Mouse (Mus musculus) testis, postnatal 10 days (tissue): Measurements from ENCODE around the gene Dnah3.
A peak's percentile ranks its signal among the peaks of the same experiment; 100 is the strongest.

Experiments used
- DNase-seq: peaks from one replicate; pipeline ENCODE4 v3.0.0; 2021; ENCODE audit warnings: low spot score

The Dnah3 gene

DNA sequence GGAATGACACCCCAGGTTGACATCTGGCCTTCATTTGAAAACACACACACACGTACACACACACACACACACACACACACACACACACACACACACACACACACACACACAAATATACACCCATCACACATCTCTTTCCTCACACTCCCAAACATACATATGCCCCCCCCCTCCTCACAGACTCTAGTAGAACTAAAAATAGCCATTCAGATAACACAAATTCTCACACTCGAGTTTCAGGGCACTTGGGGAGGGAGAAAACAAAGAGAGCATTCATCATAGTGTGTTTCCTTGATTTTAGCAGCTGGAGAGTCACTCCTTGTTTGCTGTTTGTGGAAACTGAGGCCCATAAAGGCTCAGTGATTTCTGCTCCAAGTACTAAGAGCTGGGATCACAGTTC, 41.1 kb downstream of the Dnah3 start:
- no peak for DNase-seq

DNA sequence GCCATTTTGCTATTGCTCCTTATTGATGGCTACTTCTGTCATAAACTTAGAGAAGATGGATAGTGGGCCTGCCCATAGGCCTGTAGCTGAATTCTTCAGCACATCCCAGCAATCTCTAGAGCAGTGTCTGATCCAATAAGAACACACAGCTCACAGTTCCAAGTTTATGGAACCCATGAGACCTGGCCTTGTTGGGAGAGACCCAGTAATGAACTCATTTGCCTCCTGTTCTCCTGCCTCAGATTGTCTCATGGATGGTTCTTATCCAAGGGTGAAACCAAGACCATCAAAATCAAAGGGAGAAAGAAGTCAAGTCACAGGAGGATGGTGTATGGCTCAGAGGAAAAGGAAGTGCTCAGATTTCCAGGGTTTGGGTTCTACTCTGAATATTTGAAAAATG, 44.6 kb downstream of the Dnah3 start:
- no peak for DNase-seq

DNA sequence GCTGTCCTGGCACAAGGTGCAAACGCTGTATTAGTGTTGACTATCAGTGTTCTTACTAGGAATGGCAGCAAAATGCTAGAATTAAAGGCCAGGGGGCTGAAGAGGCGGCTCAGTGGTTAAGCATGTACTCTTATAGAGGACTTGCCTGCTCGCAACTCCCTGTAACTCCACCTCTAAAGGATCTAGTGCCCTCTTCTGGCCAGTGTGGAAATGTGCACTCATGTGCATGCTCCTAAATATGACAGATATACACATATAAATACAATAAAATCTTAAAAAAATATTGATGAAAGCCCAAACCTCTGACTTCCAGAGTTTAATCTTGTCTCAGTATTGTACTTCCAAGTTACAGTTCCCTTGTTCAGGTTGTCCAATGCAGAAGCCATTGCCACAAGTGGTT, 51.1 kb downstream of the Dnah3 start:
- DNase-seq, result no peak

DNA sequence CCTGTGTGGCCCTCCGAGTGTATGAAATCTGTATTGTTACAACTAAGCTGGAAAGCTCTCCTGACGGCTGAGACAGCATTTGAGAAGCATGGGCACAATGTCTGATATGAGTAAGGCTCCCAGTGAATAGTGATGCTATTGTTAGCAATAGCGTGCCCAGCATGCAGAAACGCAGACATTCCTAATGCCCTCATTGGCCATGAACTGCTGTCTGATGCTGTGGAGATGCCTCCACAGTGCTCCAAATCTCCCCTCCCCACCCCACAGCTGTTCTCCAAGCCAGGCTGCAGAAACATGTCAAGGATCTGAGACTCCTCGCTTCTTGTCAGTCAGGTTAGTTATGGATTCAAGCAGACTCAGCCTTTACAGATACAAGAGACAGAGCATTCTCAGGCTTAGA, 58.7 kb downstream of the Dnah3 start:
- DNase-seq, result no peak

DNA sequence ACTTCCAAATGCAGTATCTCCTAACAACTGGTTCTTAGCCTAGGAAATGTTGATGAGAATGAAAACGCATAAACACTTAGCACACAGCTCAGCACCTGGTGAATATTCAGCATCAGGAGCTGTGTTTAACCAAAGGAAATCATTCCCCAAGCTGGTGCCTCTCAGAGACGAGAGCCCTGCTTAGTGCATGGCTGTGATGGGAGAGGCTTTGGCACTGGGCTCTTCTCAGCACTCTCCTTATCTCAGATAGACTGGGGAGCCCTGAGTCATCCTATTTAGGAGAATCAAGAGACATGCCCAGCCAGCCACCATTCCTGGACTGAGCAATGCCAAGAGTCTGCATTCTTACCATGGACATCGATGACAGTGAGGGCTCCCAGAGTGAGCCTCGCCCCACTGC, 60.1 kb downstream of the Dnah3 start:
- DNase-seq, result no peak

DNA sequence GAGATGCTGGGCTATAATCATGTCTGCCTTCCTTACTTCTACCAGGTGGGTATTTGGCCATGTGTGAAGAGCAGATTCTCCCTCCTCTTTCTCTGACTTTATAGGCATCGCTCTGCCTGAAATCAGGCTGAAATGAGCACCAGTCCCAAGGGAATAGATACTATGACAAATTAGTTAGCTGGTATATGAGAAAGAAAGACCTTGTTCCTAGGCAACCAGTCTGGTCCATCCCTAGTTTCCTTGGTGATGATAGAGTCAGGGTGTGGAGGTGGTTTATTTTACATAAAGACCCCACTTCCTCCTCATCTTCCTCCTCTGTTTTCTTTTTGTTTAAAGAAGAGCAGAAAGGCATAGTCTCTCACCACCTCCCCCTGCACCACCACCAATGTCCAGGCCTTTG, 60.5 kb downstream of the Dnah3 start:
- DNase-seq, result no peak

DNA sequence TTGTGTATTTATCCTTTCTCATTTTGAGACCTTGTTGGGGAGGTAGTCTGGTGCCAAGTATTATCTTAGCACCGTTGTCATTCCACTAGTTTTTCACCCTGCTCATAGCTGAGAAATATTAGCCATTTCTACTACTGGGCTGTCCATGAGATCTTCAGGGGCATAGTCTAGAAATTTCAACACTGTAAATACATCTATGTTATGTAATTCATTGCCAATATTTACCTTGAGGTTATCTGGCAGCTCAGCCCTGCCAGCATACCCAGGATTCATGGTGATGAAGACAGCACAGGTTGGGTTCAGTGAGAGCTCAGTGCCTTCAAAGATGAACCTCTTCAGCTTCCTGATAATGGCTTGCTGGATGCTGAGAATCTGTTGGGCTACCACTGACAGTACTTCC, 66.4 kb downstream of the Dnah3 start:
- DNase-seq, result no peak

DNA sequence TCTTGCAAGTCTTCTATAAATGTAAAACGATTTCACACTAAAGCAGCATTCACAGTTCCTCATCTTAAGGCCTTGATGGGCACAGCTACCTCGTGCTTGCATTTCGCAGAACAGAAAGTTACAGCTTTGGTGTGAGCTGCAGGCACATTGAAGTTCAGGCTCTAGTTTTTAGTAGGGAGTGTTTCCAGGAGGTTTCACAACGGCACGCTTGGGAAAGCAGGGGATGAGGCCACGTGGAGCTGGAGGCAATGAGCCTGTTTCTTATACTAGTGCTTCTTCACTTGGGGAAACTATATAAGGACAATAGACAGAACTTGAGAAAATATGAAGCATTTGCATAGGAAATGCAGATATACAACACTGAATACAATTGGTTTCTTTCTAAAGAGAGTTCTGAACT, 98.0 kb downstream of the Dnah3 start:
- no peak for DNase-seq

DNA sequence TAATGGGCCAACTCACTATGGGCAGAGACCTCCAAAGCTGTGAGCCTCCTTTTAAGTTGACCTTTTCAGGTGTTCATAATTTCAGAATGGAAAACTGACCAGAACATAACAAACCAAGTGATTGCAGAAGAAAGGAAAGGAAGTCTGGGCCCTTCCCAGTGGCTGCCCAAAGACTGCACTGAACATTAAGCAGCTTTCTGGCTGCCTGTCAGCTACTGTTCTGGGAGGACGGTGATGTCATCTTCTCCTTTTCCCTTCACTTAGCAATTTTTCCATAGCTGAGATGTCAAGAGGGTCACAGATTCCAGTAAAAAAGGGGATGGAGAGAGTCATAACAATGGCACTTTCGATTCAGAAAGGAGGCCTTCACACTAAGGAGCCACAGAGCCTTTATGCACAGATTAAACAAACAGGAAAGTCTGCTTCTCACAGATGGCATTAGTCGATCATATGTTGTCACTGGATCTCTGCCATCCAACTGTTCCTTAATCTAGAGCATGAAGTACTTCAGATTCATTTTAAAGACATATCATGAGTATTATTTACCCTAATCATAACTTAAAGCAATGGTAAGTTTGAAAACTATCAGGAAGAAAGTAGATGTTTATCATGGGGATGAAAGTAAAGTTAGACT, 109.7 kb downstream of the Dnah3 start:
- DNase-seq, result no peak

DNA sequence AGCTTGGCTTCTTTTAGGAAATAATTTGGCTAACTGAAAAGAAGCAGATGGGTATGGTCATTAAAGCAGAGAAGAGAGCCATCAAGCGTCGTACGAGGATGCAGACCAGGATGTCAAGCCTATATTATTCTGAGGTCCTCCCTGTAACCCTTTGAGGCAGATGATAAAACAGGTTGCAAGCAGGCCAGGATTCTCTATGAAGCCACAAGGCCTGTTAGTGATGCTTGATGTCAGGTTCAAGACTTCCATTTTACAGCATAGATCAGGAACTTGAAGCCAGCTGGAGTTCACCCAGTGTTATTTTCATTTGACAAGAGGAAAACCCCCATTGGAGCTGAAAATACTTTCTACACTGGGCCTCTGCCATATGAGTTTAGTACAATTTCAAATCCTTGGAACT, 114.9 kb downstream of the Dnah3 start:
- DNase-seq, result no peak

DNA sequence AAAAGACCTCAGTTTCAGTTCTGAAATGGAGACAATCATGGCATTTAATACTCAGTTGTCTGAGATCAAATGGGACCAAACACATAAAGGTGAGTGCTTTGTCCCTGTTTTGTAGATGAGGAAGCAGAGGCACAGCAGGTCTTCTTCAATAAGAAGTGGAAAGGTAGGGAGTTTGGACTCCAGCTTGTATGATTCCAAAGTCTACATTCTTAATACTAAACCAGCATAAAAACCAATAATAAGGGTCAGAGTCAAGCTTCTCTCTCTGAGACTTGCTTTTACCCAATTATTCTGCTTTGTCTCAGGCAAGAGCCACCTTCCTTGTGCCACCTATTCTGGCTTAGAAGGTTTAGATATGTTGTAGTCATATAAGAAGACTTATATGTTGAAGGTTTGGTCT, 116.5 kb downstream of the Dnah3 start:
- no peak for DNase-seq

DNA sequence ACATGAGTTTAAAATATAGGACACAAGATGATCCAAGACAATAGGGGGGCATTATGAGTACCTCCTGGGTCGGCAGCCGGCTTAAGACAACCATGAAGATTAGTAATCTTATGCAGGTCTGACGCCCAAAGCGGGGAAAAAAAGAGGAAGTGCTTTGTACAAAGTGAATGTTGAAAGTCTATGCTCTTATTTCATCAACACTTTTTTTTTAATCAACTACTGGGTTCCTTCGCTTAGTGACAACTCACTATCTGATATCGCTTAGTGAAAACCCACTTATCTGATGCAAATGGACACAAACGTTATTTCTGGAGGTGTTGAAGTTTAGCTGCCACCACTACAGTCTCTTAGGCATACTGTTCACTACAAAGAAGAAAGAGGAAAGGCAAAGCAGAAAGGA, 117.5 kb downstream of the Dnah3 start:
- DNase-seq, result no peak

DNA sequence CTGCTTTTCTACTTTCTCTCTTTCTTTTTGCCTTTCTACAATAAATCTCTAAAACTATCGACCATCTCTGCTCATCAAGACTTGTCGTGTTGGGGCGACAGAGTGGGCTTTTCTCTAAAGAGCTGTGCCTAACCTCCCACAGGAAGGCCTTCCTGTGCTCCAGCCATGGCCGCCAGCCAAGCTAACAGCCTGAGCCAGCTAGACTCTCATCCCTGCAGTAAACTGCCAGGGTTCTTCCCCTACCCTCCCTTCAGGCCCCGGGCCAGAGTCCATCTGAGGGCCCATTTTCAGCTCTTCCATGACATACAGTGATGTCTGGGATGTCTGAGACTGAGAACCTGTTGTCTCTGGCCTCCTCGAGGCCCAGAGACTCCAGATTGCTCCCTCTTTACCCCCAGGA, 118.8 kb downstream of the Dnah3 start:
- peak; percentile 69 for DNase-seq

DNA sequence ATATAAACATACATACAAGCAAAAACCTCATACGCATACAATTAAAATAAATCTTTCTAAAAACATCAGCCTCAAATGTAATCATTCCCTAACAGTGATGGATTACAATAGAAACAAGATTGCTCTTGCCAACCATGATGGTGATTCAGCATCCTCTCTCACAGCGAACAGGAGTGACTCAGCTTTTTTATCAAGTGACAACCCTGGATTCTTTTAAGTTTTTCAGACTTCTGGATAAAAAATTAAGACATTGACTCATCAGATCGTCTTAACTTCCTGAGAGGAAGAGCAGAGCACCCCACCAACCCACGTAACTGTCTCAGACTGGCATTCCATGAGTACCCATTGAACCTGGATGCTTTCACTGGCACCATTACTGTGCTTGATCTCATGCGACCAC, 120.9 kb downstream of the Dnah3 start:
- DNase-seq, result no peak

DNA sequence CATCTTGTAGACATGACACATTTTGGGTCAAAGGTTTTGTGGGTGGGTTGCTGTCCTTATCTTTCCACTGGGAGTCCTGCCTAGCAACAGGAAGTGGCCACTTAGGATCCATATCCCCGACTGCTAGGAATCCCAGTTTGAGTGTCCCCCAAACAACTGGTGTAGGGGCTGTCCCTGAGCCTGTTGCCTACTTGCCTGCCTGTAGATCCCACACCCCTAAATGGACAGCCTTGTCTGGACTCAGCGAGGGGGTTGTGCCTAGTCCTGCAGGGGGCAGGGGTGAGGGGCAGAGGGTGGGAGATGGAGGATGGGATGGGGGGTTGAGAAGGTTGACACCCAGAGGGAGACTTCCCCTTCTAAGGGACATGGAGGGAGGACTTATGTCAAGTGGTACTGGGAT, 125.8 kb downstream of the Dnah3 start:
- no peak for DNase-seq

DNA sequence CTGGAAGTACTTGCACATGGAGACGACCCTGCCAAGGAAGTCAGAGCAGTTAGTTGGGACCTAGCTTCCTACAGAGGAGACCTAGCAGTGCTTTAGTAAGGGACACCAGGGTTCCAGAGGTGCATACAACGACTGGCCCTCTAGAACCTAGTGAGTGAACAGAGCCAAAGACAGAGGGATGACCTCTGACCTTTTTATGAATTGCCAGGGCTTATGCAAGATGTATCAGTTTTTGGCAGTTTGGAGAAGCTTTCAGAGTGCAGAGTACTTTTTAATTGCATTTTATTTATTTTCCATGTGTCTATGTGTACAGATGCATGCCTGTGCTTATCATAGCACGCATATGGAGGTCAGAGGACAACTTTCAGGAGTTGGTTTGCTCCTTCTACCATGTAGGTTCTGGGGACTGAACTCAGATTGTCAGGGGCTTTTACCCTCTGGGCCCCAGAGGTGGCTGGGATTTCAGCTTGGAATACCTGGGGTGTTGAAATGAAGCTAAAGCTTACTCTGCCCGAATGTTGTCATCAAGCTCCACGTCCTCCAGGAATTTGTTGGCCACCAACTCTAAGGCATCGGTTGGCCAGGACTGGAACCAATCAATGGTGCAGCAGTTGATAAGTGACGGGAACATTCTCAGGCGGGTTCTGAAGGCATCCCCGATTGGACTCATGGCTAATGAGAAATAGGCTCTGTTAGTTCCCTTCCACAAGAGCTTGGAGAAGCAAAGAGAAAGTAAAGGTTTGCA, 129.3 kb downstream of the Dnah3 start:
- no peak for DNase-seq

DNA sequence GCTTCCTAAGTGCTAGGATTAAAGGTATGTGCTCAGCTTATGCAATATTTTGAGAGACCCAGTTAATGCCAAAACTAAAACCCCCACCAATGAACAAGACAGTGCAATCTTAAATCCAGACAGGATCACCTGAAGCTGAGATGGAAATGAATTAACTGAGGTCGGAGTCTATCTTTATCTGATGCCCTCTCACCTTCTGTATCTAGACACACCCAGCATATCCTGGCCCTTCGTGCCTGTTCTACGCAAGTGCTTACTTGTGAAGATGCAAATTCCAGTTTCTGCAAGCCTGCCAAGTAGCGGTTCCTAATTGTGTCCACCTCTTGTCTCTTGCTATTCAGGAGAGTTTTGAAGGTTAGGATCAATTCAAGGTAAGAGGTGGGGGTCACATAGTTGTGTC, 129.9 kb downstream of the Dnah3 start:
- no peak for DNase-seq

DNA sequence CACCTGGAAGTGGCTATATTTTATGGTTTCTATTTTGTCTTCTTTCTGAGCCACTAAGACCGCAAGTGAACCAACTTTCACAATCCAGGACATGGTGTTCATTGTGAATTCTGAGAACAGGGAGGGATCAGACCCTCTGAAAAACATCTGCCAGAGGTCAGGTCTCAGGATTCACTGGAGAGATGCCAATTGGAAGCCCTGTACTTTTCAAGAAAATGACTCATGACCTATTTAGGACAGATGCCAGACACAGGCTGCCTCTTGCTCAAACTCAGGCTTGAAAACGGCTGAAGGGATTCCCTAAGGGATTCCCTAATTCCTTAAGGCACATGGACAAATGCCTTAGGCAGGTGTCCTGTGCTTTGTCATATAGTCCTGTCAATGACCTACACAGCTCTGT, 134.0 kb downstream of the Dnah3 start:
- peak; percentile 48 for DNase-seq

DNA sequence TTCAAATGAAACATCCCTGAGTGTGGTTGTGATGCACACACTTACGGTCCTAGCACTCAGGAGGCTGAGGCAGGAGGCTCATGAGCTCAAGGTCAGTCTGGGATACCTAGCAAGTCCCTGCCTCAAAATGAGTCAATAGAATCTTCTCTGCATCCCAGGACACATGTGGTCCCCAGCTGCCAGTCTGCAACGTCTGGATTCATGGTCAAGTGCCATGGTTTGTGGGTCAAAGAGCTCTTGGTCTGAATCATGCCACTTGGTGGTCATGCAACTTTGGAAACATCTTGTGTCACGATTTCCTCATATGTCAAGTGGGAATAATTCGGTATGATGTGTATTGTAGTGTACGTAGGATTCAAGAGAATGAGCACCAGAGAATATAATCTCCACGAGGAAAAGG, 134.5 kb downstream of the Dnah3 start:
- DNase-seq, result no peak

DNA sequence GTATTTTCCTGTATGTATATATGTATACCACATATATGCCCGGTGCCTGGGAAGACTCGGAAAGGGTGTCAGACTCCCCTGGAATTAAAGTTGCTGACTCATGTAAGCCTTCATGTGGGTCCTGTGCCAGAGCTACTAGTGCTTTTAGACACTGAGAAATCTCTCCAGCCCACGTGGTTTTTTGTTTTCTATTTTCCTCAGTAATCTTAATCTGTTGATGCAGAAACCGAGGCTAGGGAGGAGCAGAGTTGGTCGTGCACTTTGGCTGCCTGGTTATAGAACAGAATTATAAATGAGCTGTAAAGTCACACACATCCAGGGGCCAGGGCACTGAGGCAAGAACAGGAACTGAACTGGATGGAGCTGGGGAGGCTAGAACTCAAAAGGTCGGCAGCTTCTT, 135.1 kb downstream of the Dnah3 start:
- DNase-seq, result no peak

DNA sequence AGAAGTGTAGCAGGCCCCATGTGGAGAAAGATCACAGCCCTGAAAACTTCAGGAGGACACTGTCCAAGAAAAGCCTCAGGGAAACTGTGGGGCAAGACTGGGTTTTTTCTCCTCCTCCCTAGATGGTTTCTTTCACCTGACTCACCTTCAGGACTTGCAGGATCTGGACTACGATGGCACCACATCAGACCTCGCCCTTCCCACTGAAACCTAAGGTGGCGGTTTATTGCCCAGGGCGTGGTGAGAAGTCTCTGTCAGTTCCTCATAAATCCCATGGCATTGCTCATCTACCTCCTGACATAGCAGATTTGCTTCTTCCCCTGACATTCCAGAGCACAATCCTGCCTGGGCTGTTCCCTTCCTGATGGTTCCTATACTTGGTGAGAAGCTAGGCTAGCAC, 135.6 kb downstream of the Dnah3 start:
- DNase-seq, result no peak

DNA sequence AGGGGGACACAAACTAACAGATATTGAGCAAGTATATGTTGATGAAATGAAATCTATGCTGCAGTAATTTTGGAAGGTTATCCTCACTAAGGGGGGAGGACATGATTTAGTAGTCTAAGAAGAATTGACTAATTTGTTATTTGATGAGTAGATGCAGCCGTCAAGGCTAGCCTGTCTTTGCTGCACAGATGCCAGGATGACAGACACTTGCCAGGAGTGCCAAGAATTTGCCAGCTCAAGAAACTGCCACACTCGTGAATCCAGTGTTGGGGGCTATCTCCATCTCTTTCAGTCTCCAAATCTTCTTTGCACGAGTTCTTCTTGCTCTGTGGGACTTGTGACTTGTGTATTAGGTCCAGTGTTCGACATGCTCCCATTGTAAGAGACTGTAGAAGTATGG, 136.0 kb downstream of the Dnah3 start:
- no peak for DNase-seq

DNA sequence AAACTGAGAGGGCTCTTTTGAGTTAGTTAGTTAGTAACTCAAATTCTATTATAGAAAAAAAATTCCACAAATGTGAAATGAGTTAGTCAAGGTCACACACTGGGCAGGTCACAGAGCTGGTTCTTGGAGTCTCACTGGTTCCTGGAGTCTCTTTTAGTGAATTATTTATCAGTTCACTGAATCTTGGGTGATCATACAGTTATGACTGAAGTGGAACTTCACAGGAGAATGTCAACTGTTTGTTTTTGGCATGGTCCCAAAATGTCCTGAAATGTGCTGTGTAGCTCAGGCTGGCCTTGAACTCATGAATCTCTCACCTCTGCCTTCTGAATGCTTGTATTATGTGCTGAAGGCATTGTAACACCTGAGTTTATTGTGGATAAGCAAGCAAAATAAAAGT, 137.7 kb downstream of the Dnah3 start:
- no peak for DNase-seq

DNA sequence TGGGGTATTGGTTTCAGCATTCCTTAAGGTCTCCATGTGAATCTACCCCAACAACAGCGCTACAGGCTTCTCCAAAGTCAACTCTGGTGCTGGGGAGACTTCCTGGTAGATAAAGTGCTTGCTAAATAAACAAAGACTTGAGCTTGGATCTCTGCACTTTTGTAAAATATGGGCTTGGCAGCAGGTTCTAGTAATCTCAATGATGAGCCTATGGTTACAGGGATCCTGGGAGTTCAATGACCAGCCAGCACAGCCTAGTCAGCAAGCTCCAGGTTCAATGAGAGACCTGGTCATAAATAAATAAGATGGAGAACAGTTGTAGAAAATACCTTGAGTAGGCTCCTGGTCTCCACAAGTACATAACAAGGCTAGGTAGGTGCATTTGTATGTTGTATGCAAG, 141.0 kb downstream of the Dnah3 start:
- DNase-seq, result peak; percentile 11
